Comparison of ENCODE assay signal across 8 mouse cellular contexts in the genomic region with DNA sequence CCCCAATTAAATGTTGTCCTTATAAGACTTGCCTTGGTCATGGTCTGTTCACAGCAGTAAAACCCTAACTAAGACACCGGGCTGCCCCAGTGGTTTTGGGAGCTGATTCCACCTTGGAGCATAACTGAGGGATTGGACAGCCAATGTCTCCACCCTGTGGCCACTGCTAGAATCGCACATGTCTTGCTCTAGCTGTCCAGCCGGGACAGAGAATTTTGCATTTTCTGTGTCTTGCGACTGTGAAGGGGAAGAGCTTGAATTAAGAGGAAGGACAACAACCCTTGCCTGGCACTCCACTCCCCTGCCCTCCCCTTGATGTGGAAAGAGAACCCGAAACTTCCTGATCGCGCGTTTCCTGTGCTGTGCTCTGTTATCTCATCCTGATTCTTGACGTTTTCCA. TPM values are rescaled to one million over a fixed set of nuclear protein-coding genes. Genes with fewer than 3 reads are reported as not detected.
DNase-seq lines count a peak whose midpoint lies in the region; ATAC-seq lines count a peak whose summit lies in the region.

No protein-coding gene starts in this region.

- no peaks in the 10 kb centered on the region for H3K27me3 ChIP-seq in liver, embryonic 15.5 days
- 0 out of 2 replicates have a peak, but pooled peaks cover 3% of the 10 kb centered on the region for H3K27me3 ChIP-seq in neural tube, embryonic 12.5 days (replicated peaks)

- no peak overlapping the region for H3K4me2 ChIP-seq in liver, embryonic 15.5 days
- H3K4me2 ChIP-seq in neural tube, embryonic 12.5 days (replicated peaks), result no peak overlapping the region

- WGBS in liver, embryonic 15.5 days (ENCODE audit: insufficient replicate concordance), result 1% methylated on average over 9 of the region's 9 CpGs
- 21% methylated on average over 9 of the region's 9 CpGs for WGBS in neural tube, embryonic 12.5 days

- H3K9me3 ChIP-seq in liver, embryonic 15.5 days (replicated peaks), result no peaks in the 10 kb centered on the region
- no peaks in the 10 kb centered on the region for H3K9me3 ChIP-seq in neural tube, embryonic 12.5 days

- H3K9ac ChIP-seq in liver, embryonic 15.5 days, result no peak overlapping the region
- H3K9ac ChIP-seq in neural tube, embryonic 12.5 days, result no peak overlapping the region

- peak; percentile 56 for ATAC-seq in liver, embryonic 15.5 days (ENCODE audit: insufficient read depth)
- peak; percentile 41; the same call in 1 of the 2 replicates for ATAC-seq in neural tube, embryonic 12.5 days (ENCODE audit: low FRiP score, low read depth)

- DNase-seq in 3134 (ENCODE audit: extremely low read depth, insufficient read length, low spot score), result peak; percentile 31
- peak; percentile 51 for DNase-seq in adrenal gland, adult 8-10 months
- peak; percentile 82 for DNase-seq in embryo, embryonic 9.5 days (ENCODE audit: extremely low spot score)
- DNase-seq in heart, adult 18-20 months, result peak; percentile 78 to 86
- peak; percentile 77 for DNase-seq in kidney, postnatal 14 days
- DNase-seq in telencephalon, adult 2 months (ENCODE audit: low read depth, low spot score), result peak; percentile 45

- H3K4me3 ChIP-seq in liver, embryonic 15.5 days (replicated peaks), result no peak overlapping the region
- no peak overlapping the region for H3K4me3 ChIP-seq in neural tube, embryonic 12.5 days

- H3K4me1 ChIP-seq in liver, embryonic 15.5 days (replicated peaks), result peaks cover 5% of the 10 kb centered on the region
- no peaks in the 10 kb centered on the region for H3K4me1 ChIP-seq in neural tube, embryonic 12.5 days

- no peaks in the 10 kb centered on the region for H3K36me3 ChIP-seq in liver, embryonic 15.5 days (replicated peaks)
- no peaks in the 10 kb centered on the region for H3K36me3 ChIP-seq in neural tube, embryonic 12.5 days

- H3K27ac ChIP-seq in liver, embryonic 15.5 days (replicated peaks), result no peak overlapping the region
- H3K27ac ChIP-seq in neural tube, embryonic 12.5 days, result no peak overlapping the region

RNA-seq across cellular contexts. Expression of gene Cd300lb, which starts 21.3 kb away (rescaled TPM):
- 1 to 10 TPM; 1.3 to 3.1 (median 1.7) TPM for total RNA-seq in adrenal gland, adult 8-10 months (2022)
- under 1 TPM; 0.23 to 0.40 TPM for total RNA-seq in heart, adult 18-20 months (2021)
- polyA plus RNA-seq in liver, embryonic 15.5 days (2015; fragmentation: Nextera tagmentation; extraction: Ambion mirVana), result 1.3 and 1.5 TPM in 2 replicates
- polyA plus RNA-seq in neural tube, embryonic 12.5 days (2016; fragmentation: Nextera tagmentation; extraction: Ambion mirVana), result not detected in 2 replicates

RNA-seq across cellular contexts. Expression of gene Cd300a, which starts 23.0 kb away (rescaled TPM):
- total RNA-seq in adrenal gland, adult 8-10 months (2022), result 1 to 10 TPM; 1.1 to 3.9 (median 3.3) TPM
- under 1 TPM; 0.62 to 0.98 TPM for total RNA-seq in heart, adult 18-20 months (2021)
- 7.3 and 7.8 TPM in 2 replicates for polyA plus RNA-seq in liver, embryonic 15.5 days (2015; fragmentation: Nextera tagmentation; extraction: Ambion mirVana)
- polyA plus RNA-seq in neural tube, embryonic 12.5 days (2016; fragmentation: Nextera tagmentation; extraction: Ambion mirVana), result 0.74 and 0.87 TPM in 2 replicates

RNA-seq across cellular contexts. Expression of gene Cd300c, which starts 56.1 kb away (rescaled TPM):
- total RNA-seq in adrenal gland, adult 8-10 months (2022), result not detected
- not detected for total RNA-seq in heart, adult 18-20 months (2021)
- not detected in 2 replicates for polyA plus RNA-seq in liver, embryonic 15.5 days (2015; fragmentation: Nextera tagmentation; extraction: Ambion mirVana)
- not detected in 2 replicates for polyA plus RNA-seq in neural tube, embryonic 12.5 days (2016; fragmentation: Nextera tagmentation; extraction: Ambion mirVana)

Comparison
In these comparisons a context has a peak if more than half of its experiments do, and no peak if none do; other contexts are left out.
1. DNase-seq: peak in every context shown above with its lines; median percentile 82 in embryo, embryonic 9.5 days; 82 in heart, adult 18-20 months; 77 in kidney, postnatal 14 days; 51 in adrenal gland, adult 8-10 months; 45 in telencephalon, adult 2 months; 31 in 3134.